Mouse (Mus musculus) cerebellum, adult 11-12 months (tissue): Measurements from ENCODE around the gene Npm1.
A peak's percentile ranks its signal among the peaks of the same experiment; 100 is the strongest.

Source experiments
- DNase-seq: peaks from one replicate; pipeline ENCODE4 v3.0.0; 2022

Npm1 gene

GRCm38 (mm10) chr11:33179802-33180201, 16.8 kb upstream of the Npm1 start:
- DNase-seq: no peak

- DNase-seq: peak; percentile 36
Measured at GRCm38 (mm10) chr11:33176525-33177245, 13.7 kb upstream of the Npm1 start.

GRCm38 (mm10) chr11:33175768-33176167, 12.8 kb upstream of the Npm1 start:
- DNase-seq: no peak

GRCm38 (mm10) chr11:33170489-33170888, 7.5 kb upstream of the Npm1 start:
- DNase-seq: peak; percentile 30

GRCm38 (mm10) chr11:33162211-33162997, 602 bp downstream of the Npm1 start:
- DNase-seq: peak; percentile 71

GRCm38 (mm10) chr11:33159741-33160140, 3.3 kb downstream of the Npm1 start:
- no peak for DNase-seq

- DNase-seq: no peak
Measured at GRCm38 (mm10) chr11:33157453-33158196, 5.4 kb downstream of the Npm1 start.

GRCm38 (mm10) chr11:33156436-33157015, 6.5 kb downstream of the Npm1 start:
- DNase-seq: no peak

- DNase-seq: no peak
Measured at GRCm38 (mm10) chr11:33154459-33154858, 8.5 kb downstream of the Npm1 start.

- no peak for DNase-seq
Measured at GRCm38 (mm10) chr11:33152997-33153396, 10.0 kb downstream of the Npm1 start.

GRCm38 (mm10) chr11:33151780-33152145, 11.2 kb downstream of the Npm1 start:
- DNase-seq: no peak

GRCm38 (mm10) chr11:33151128-33151779, 11.8 kb downstream of the Npm1 start:
- no peak for DNase-seq

- DNase-seq: no peak
Measured at GRCm38 (mm10) chr11:33150364-33150763, 12.6 kb downstream of the Npm1 start.

- DNase-seq: no peak
Measured at GRCm38 (mm10) chr11:33149453-33149852, 13.6 kb downstream of the Npm1 start.

- DNase-seq: no peak
Measured at GRCm38 (mm10) chr11:33149088-33149436, 13.9 kb downstream of the Npm1 start.

- peak; percentile 66 for DNase-seq
Measured at GRCm38 (mm10) chr11:33148338-33149087, 14.5 kb downstream of the Npm1 start.

GRCm38 (mm10) chr11:33147572-33148337, 15.3 kb downstream of the Npm1 start:
- no peak for DNase-seq

GRCm38 (mm10) chr11:33147171-33147571, 15.8 kb downstream of the Npm1 start, which contains the start of gene Fgf18:
TSS of gene Fgf18 (minus strand) at chr11:33147400.
- peak; percentile 25 for DNase-seq

- peak; percentile 34 for DNase-seq
Measured at GRCm38 (mm10) chr11:33146651-33147131, 16.3 kb downstream of the Npm1 start.

GRCm38 (mm10) chr11:33146143-33146497, 16.9 kb downstream of the Npm1 start:
- peak; percentile 51 for DNase-seq
